Mouse (Mus musculus) retina, postnatal 1 day (tissue): Measurements from ENCODE around the gene Sfxn1.

Experiments
- DNase-seq: peaks from one replicate; pipeline ENCODE4 v3.0.0-alpha.2; 2012

Gene Sfxn1

GRCm38 (mm10) chr13:54071606-54072331 lies at the start of gene Sfxn1:
Sfxn1 (plus strand) TSS chr13:54071869.
- DNase-seq: peak; percentile 79

DNA sequence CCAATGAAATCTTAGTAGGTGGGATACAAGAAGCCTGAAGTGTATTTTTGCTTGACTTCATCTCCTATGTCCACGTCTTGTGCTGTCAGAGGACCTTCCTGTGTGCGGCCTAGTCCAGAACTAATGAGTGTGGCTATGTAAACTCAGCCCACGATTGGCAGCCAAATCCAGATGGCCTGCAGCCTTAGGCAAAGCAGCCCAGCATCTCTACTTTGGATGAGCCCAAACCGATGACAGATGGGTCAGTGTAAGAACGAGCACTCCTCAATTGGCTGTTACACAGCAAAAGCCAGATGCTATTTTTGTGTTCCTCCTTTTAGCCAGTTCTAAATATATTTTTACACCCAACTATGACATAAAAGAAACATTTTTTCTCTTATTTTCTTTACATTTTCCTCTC lies 48.4 kb upstream of the Sfxn1 start:
- DNase-seq: no peak

DNA sequence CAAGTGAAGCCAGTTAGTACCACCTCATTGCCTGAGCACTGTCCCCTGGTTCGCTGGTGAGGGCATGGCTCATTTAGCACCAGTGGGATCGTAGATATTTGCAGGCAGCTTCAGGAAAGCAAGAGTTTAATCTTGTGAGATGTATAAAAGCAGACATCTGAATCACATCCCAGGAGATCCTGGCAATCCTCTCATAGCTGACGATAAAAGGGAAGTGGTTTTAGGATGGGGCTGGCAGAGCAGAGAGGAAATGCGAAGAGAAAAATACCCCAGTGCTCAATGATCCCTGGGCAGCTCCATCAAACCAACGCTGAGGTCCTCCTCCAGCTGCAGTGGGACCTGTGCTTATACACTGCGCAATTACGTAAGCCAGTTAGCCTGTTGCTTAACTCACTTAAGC lies 44.6 kb upstream of the Sfxn1 start:
- no peak for DNase-seq

DNA sequence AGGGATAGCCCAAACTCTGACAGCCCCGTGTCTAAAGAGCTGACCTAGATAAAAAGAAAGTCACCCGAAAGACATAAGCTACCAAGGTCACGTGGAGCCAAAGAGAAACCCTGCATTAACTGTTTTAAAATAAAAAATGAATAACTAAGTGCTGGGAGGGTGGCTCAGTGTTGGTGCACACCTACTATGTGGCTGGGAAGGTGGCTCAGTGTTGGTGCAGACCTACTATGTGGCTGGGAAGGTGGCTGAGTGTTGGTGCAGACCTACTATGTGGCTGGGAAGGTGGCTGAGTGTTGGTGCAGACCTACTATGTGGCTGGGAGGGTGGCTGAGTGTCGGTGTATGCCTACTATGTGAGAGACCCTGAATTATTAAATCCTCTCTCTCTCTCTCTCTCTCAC lies 38.0 kb upstream of the Sfxn1 start:
- no peak for DNase-seq

GRCm38 (mm10) chr13:54035541-54035940 lies 36.1 kb upstream of the Sfxn1 start:
- DNase-seq: peak; percentile 34

GRCm38 (mm10) chr13:54037936-54038335 lies 33.7 kb upstream of the Sfxn1 start:
- DNase-seq: no peak

- DNase-seq: no peak
These were observed 31.4 kb upstream of the Sfxn1 start for GRCm38 (mm10) chr13:54040256-54040655.

DNA sequence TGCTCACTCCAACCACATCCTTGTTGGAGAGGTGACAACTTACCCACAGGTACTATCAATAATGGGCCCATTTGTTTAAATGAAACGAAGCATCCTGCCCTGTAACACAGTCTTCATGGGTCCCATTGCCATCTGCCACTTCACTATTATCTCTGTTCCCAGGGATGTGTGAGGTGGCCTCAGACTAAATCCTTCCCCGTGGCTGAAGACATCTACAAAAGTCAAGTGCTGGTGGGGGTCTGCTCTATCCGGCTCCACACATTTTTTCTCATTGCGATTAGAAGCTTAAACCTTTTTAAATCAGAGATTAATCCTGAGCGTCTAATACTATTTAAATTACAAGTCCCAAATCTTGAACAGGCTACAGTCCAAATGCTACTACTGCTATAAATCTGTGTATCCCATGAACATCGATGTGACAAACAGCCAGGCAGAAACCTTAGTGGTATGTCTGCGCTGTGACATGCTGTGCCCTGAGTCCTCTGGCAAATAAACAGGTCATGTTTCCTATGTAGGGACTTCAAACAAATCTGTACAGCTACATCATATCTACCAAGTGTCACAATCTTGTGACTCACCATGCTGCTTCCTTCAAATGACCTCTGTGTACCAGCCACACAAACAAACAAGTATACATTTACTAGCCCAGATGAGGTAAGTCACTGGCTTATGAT lies 22.9 kb upstream of the Sfxn1 start:
- DNase-seq: peak; percentile 47

GRCm38 (mm10) chr13:54051641-54052040 lies 20.0 kb upstream of the Sfxn1 start:
- DNase-seq: peak; percentile 84

- DNase-seq: peak; percentile 64
These were observed 16.7 kb upstream of the Sfxn1 start for GRCm38 (mm10) chr13:54054962-54055361.

DNA sequence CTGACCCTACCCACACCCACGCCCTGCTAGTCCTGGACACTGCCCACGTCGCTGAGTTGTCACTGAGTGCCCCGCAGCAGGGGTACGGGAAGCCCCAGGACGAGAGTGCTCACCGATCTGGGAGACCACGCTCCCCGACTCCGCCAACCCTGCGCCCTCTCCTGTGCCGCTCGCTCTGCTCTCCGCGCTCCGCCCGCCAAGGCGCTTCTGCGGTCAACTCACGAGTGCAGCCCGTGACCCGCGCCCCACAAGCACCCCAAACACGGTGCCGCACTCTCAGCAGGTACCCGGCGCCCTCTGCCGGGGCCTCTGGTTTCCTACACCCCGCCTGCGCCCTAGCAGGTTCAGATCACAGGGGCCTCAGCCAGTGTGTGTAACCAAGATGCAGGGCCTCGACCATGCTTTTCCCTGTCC lies 16.2 kb upstream of the Sfxn1 start, which contains the start of gene Drd1:
TSS of gene Drd1 (minus strand) at position 258 of the 414 bp plus-strand sequence.
- DNase-seq: peak; percentile 82

DNA sequence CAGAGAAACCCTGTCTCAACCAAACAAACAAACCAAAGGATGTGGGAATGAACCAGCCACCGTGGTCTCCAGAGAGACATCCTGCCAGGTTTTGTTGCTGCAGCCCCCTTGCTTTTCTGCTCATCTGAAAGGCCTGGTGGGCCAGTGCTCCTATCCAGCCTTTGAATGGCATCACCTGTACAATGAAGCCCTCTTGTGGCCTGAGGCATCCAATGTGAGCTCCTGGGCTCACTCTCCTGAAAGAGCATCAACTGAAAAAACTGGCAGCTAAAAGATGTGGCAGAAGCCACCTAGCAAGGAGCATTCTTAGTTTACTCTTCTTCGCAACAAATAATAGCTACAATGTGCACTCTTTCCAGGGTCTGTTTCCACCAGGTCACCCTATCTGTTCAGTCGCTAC lies 9.6 kb upstream of the Sfxn1 start:
- no peak for DNase-seq

DNA sequence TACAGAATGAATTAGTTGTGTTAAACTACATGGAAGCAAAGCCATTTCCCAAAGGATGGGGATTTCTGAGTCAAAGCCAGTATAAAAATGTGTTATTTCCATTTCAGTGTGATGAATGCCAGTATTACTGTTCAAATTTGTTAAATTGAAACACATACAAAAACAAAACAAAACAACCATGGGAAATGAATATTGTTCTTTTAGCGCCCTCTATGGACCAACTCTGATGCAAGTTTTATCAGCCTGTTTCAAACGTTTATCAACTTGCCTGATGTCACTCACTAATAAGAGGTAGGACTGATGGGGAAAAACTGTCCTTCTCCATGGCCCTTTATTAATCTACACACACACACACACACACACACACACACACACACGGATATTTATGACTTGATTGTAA lies 8.4 kb upstream of the Sfxn1 start:
- peak; percentile 65 for DNase-seq

GRCm38 (mm10) chr13:54066081-54066746 lies 5.5 kb upstream of the Sfxn1 start:
- DNase-seq: no peak

DNA sequence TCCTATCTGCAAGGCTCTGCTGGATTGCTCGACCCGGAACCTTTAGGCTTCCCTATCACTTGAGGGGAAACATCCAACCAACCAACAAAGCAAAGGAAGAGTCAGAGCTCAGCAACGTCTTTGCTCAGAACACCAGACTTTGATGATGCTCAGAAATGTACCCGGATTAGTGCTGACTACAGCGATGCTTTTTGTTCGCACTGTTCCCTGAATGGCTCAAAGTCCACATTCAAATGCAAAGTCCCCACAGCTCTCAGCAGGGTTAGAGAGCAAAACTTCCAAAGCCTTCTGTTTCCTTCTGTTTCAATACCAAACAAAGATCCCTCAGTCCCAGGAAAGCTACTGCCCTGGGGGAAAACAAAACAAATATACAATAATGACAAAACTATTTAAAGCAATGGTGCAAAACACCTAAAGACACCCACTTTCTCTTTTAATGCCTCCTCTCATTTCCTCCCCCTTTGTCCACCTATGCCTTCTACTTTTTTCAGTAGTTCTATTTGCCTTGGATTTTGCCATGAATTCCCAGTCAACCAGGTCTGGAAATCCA lies 4.0 kb upstream of the Sfxn1 start:
- DNase-seq: no peak

- DNase-seq: no peak
These were observed 658 bp upstream of the Sfxn1 start for GRCm38 (mm10) chr13:54071011-54071410.

DNA sequence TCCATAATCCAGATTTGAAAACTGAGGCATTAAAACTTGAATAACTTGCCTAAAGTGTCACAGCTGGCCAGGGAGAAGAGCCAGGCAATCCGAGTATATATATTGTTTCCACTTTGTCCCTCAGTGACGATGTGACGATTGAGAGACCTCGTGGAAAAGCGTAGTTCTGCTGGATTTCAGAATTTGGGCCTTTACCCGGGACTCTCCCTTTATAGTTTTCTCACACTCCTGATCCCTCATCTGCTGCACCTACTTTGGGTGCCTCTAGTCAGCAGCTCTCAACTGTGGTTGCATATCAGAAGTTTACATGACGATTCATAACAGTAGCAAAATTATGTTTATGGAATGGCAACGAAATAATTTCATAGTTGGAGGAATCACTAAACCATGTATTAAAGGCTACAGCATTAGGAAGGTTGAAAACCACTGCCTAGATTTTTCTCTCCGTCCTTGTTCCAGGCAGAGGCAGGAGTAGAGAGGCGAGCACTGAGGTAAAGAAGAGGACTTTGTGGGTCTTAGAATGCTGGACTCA lies 923 bp downstream of the Sfxn1 start:
- DNase-seq: no peak

DNA sequence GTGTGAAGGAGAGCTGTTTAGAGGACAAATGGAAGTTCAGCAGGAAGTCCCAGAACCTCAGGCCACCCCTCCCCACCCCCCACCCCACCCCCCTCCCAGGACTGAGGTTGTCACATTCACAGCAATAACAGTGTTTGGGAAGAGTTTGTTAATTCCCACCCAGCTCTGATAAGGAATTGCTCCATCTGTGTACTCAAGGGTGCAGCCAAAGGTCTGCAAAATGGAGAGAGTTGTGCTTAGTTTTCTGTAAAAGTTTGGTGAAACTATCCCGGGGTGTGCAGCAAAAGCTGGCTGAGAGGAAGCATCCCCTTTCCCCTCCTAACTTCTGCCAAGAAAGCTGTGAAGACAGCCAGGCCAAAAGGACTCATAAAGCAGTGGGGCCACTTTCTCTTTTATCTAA lies 1.4 kb downstream of the Sfxn1 start:
- no peak for DNase-seq

DNA sequence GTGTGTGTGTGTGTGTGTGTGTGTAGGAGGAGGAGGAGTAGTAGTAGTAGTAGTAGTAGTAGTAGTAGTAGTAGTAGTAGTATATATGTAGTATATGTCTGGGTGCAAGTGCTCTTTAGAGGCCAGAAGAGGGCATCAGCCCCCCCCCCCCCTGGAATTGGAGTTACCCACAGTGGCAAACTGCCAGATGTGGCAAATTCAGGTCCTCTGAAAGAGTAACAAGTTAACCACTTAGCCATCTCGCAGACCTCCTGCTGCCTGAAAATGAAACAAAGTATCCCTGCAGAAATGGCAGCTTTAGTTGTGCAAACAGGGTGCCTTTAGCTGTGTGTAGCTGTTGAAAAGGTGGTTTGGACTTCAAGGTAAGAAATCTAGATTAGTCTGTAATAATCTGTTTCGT lies 1.8 kb downstream of the Sfxn1 start:
- no peak for DNase-seq

GRCm38 (mm10) chr13:54075416-54075815 lies 3.7 kb downstream of the Sfxn1 start:
- DNase-seq: no peak

- no peak for DNase-seq
These were observed 4.4 kb downstream of the Sfxn1 start for GRCm38 (mm10) chr13:54076051-54076450.

DNA sequence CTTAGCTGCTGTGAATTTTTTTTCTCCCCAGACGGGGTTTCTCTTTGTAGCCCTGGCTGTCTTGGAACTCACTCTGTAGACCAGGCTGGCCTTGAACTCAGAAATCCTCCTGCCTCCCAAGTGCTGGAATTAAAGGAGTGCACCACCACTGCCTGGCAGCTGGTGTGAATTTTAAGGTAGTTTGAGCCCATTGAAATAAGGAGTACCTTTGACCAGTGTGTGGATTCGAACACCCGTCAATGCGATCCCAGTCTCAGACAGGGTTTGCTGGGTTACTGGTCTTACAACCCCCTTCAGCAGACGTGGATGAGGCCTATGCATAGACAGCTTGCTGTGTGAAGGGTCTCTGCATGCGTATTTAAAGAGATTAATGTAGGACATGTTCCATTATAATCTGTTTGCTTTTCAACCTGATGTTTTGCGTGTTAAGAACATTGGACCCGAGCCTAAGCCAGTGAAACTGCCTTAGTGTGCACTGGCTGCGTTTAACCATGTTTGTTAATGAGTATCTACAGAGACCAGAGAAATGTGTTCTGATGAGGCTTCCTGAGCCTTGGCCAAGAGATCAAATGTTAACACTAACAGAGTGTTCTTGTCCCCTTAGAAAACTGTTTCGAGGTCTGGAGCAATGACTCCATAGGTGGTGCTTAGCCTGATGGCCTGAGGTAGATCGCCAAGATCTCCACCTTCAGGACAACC lies 5.2 kb downstream of the Sfxn1 start:
- no peak for DNase-seq
